Mouse (Mus musculus): ENCODE measurements around the gene Adora1.

- TF ChIP-seq CTCF (IDR thresholded peaks at IDR 0.05; ENCODE audit: control insufficient read depth, insufficient read depth, insufficient replicate concordance, low read depth, low read length) (no peak), POLR2A (IDR thresholded peaks at IDR 0.05; ENCODE audit: control insufficient read depth, low read depth, low read length) (no peak)
These were observed 47.1 kb upstream of the Adora1 start for GRCm38 (mm10) chr1:134282342-134282741.
